Mouse (Mus musculus) stomach, embryonic 16.5 days (tissue): ENCODE data around the gene Kcnj5. TPM values are rescaled to one million over a fixed set of nuclear protein-coding genes. Genes with fewer than 3 reads are reported as not detected.

ENCODE experiments used
- polyA plus RNA-seq: library from polyadenylated mRNA; unstranded; fragments of >200 nt; fragmentation: Nextera tagmentation; extraction: Ambion mirVana; gene quantifications from 2 replicates; pipeline ENCODE4 v1.2.1, GENCODE M21; 2015

Kcnj5 gene
- polyA plus RNA-seq, 1 experiment from 2014 or later, result 0.05 TPM

Other genes with a start within 250 kb of the Kcnj5 start
- 16.4 and 16.6 TPM in 2 replicates for gene Arhgap32, start 228.2 kb downstream of the Kcnj5 start, polyA plus RNA-seq
- not detected in 2 replicates for gene Kcnj1, start 28.1 kb upstream of the Kcnj5 start, polyA plus RNA-seq
- gene Fli1, start 198.5 kb upstream of the Kcnj5 start, polyA plus RNA-seq, result 9.9 and 12.8 TPM in 2 replicates